Mouse (Mus musculus): ENCODE results near the gene Slc25a16.

Slc25a16 gene

DNA sequence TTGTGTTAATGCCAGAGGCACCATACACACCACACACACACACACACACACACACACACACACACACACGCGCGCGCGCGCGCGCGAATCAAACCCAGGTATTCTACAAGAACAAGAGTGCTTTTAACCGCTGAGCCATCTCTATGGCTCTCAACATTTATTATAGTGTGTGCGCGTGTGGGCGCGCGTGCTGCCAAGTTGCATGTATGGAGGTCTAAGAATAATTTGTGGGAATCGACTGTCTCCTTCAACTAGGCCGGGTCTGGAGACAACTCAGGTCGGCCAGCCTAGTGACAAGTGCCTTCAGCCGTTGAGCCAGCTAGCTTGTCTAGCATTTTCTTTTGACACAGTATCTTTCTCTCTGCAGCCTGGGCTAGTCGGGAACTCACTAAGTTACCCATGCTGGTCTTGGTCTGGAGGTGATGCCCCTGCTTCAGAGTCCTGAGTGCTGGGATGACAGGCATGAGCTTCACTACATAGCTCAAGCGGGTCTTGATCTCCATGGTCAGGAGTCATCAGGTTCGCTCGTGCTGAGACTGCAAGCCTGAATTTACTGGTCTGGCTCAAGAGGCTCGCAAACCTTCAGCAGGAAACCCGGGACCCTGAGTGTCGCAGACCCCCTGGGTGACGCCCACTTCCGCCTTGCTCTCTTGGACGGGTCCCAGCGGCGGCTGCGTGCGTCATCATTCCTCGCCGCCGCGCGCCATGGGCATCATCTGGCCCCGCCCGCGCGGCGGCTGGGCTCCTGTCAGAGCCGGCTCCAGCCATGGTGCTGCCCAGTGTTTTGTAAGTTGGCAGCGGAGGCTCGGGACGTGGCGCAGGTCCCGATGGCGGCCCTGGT lies at the start of gene Slc25a16:
Gene Slc25a16, plus strand, starts transcription at position 709 of the 841 bp plus-strand sequence.
- CTCF ChIA-PET, result interaction anchor here (0.7 kb wide), 1 partner anchor 30 kb away, joined by 3 read pairs; no protein-coding TSS in a partner anchor

DNA sequence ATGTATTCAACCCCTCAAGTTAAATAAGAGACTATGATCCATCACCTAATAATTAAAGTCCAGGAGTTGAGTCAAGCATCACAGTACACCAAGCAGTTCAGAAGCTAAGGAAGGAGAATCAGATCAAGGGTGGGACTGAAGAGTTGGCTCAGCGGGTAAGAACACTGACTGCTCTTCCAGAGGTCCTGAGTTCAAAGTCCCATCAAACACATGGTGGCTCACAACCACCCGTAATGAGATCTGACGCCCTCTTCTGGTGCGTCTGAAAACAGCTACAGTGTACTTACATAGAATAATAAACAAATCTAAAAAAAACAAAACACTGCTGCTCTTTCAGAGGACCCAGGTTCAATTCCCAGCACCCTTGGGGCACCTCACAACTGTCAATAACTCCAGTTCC lies 45.6 kb upstream of the Slc25a16 start:
- CTCF ChIA-PET, result no interaction called here

DNA sequence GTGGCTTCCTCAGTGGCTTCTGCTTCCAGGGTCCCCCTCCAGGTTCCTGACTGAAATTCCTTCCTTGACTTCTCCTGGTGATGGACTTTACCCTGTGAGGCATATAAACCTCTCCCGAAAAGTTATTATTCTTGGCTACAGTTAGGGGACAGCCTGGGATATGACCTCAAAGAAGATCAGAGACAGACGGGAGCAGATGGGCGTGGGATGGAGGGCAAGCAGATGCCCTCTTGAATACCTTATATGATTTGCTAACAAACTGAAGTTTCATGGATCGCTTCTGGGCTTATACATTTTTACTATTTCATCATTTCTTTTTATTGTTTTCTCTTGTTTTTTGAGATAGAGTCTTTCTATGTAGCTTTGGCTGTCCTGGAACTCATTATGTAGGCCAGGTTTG lies 44.9 kb upstream of the Slc25a16 start:
- CTCF ChIA-PET, result no interaction called here

DNA sequence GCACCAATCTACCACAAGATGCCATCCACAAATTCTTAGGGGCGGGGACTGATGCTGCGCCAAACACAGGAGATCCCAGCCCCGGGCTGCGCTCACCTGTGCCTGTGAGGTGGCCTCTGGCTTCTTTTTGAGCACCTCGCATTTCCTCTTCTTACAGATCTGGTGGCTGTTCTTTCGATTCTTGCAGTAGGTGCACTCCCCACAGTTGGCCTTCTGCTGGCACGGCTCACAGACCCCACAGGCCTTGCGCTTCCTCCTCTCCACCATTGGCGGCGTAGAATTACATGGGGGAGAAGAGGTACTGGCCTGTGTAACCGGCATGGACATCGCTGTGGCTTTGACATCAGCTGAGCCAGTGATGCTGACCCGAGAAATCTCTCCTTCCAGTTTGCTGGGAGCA lies 42.4 kb upstream of the Slc25a16 start:
- CTCF ChIA-PET, result no interaction called here

DNA sequence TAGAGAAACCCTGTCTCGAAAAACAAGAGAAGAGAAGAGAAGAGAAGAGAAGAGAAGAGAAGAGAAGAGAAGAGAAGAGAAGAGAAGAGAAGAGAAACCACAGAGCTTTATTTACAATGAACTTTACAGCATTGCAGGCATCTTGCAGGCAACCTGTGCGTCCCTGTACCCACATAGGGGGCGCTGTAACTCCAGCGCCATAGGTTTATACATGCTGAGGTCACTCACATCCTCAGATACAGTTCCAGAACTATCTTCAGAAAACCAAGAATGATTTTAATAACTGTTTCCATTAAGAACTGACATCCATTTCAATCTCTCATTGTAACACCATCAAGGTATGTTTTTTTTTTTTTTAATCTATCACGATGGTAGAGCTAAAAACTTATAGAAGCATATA lies 39.2 kb upstream of the Slc25a16 start:
- CTCF ChIA-PET, result no interaction called here

- CTCF ChIA-PET, result no interaction called here
These were observed 36.5 kb upstream of the Slc25a16 start for GRCm38 (mm10) chr10:62883933-62884372.

GRCm38 (mm10) chr10:62884517-62884916 lies 35.9 kb upstream of the Slc25a16 start:
- CTCF ChIA-PET, result no interaction called here

- CTCF ChIA-PET, result no interaction called here
These were observed 35.0 kb upstream of the Slc25a16 start for GRCm38 (mm10) chr10:62885460-62885859.

- CTCF ChIA-PET, result no interaction called here
These were observed 34.2 kb upstream of the Slc25a16 start for GRCm38 (mm10) chr10:62885969-62886798.

GRCm38 (mm10) chr10:62886799-62887591 lies 33.4 kb upstream of the Slc25a16 start:
- CTCF ChIA-PET, result interaction anchor here (0.8 kb wide), 1 partner anchor 23 kb away, joined by 3 read pairs; no protein-coding TSS in a partner anchor

GRCm38 (mm10) chr10:62891025-62891424 lies 29.4 kb upstream of the Slc25a16 start:
- CTCF ChIA-PET, result no interaction called here

DNA sequence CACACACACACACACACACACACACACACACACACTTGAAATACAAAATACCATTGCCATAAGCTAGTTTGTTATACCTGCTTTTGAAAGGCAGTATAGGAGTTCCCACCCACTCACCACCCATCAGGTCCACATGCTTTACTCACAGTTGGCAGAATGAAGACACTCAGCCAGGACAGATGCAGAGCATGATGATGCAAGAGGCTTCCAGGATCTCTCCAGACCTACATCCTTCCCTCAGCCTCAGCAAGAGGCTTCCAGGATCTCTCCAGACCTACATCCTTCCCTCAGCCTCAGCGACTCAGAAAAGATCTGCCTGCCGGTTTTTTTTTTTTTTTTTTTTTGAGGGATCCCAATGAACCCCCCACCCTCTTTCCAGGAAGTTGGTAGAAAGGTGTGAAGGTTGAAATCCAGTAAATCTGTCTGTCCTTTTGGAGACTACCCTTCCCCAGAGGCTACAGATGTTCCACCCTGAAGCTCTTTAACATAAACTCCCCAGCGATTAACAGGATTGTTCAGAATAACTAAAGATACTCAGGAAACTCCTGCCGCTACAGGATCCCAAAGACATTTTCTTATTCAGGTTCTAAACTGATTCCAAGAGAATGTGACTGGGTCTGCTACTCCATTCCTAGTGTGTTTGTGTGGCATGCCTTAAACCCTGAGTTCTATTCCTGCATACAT lies 27.7 kb upstream of the Slc25a16 start:
- CTCF ChIA-PET, result no interaction called here

- CTCF ChIA-PET, result no interaction called here
These were observed 27.0 kb upstream of the Slc25a16 start for GRCm38 (mm10) chr10:62893356-62893884.

DNA sequence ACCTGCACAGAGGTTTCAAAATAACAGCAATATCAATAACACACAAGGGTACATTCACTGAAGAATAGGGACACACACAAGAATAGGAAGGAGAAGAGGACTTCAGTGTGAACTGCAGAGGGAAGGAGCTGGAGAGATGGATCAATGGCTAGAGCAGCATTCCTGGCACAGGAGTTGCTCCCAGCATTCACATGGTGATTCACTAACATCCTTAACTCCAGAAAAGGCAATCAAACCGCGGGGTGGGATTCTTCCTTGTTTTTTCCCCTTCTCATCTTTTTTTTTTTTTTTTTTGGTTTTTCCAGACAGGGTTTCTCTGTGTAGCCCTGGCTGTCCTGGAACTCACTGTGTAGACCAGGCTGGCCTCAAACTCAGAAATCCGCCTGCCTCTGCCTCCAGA lies 26.0 kb upstream of the Slc25a16 start:
- CTCF ChIA-PET, result no interaction called here

DNA sequence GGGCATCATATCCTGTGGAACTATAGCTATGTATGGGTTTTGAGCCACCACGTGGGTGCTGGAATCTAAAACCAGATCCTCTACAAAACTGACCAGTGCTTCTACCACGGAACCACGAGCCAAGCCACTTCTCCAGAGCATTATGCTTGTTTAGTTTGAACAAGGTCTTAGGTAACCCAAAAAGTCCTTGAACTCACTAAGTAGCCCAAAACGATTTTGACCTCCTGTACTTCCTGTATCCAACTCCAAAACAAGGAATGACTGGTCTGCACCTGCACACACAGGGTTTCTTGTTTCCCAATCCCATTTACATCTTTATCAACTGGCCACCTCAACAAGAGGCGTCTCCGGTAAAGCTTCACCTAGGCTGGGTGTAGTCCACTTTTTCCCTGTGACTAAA lies 25.0 kb upstream of the Slc25a16 start:
- CTCF ChIA-PET, result no interaction called here

DNA sequence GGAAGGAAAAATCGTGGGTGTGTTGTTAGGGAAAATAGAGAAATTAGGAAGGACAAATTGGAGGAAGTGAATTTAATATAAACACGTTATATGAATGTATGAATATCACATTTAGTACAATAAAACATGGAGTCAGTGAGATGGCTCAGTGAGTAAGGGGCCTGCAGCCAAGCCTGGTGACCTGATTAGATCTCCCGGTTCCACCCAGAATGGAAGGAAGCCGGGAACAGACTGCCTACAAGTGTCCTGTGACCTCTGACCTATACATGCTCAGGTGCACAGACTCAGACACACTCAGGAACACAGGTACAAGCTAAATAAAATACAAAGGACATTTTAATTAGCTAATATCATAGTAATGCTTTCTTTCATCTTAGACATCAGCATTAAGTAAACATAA lies 24.4 kb upstream of the Slc25a16 start:
- CTCF ChIA-PET, result no interaction called here

DNA sequence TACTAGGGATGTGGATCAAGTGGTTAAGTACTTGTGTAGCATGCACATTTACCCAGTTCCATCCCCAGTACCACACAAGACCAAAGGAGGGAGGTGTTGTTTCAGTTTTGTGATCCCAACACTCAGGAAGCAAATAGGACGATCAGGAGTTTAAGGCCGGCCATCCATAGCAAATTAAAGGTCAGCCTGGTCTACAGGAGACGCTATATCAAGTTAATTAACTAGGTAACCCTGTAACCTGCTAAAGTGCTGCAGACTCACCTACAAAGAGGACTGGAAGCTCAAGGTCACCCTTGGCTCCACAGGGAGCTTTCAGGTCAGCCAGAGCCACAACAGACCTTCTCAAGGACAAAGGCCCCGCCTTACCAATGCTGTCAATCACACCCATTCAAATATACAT lies 23.7 kb upstream of the Slc25a16 start:
- CTCF ChIA-PET, result no interaction called here

GRCm38 (mm10) chr10:62897437-62897836 lies 23.0 kb upstream of the Slc25a16 start:
- CTCF ChIA-PET, result no interaction called here

- CTCF ChIA-PET, result interaction anchor here (0.7 kb wide), 1 partner anchor 46 kb away, joined by 3 read pairs; no protein-coding TSS in a partner anchor
These were observed 22.4 kb upstream of the Slc25a16 start for GRCm38 (mm10) chr10:62898061-62898460.

DNA sequence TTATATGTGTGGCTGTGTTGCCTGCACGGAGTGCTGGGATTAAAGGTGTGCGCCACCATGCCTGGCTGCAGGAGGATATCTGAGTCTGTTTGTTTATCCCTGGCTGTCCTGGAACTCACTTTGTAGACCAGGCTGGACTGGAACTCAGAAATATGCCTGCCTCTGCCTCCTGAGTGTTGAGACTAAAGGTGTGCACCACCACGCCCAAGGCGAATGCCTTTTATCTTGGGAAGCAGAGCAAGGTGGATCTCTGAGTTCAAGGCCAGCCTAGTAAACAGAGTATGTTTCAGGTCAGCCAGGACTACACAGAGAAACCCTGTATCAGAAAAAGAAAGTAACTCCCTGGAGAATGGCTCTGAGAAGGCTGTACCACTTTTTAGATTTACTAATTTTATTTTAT lies 20.3 kb upstream of the Slc25a16 start:
- CTCF ChIA-PET, result no interaction called here

DNA sequence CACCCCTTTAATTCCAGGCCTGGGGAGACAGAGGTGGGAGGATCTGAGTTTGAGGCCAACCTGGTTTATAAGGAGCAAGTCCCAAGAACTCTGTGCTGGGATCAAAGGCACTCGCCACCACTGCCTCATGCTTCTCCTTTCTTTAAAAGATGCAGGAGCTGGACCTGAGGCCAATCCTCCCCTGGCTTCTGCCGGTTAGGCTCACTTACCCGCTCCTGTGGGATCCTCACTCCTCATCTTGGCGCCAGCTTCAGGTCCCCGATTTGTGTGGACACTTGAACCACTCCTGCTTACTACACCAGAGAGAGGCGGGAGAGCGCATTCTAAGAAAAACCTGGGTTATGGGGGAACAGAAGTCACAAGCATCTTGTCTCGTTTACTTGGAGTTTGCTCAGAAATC lies 18.6 kb upstream of the Slc25a16 start:
- CTCF ChIA-PET, result no interaction called here

Data from spleen, embryonic (tissue).